Mouse (Mus musculus): ENCODE results near the gene Ddx31.

GRCm38 (mm10) chr2:28836181-28836940 is 3.8 kb upstream of the Ddx31 start:
- TF ChIP-seq TCF12 (IDR thresholded peaks at IDR 0.05; ENCODE audit: low read depth, low read length) (no peak), USF1 (IDR thresholded peaks at IDR 0.05; ENCODE audit: low read depth, low read length) (no peak)

All from MEL (cell line).